Mouse (Mus musculus): ENCODE measurements around the gene Olfr1451.
"Not testable (repeated sequence)": the region's sequence is repeated elsewhere in the genome, so short reads cannot be mapped to it uniquely, and the experiment has no call there.

The Olfr1451 gene

GRCm38 (mm10) chr19:12994714-12995113 is at the start of gene Olfr1451:
Gene Olfr1451 (plus strand): TSS chr19:12995014.
- no peak for DNase-seq (ENCODE audit: low spot score)

- DNase-seq (ENCODE audit: low spot score): no peak
These were observed 44.9 kb upstream of the Olfr1451 start, which contains the start of gene Olfr1450 for GRCm38 (mm10) chr19:12949958-12950357. Gene Olfr1450 (plus strand): TSS chr19:12950258.

- not testable (repeated sequence) for DNase-seq (ENCODE audit: low spot score)
These were observed 24.7 kb upstream of the Olfr1451 start for GRCm38 (mm10) chr19:12970082-12970481.

- not testable (repeated sequence) for DNase-seq (ENCODE audit: low spot score)
These were observed 2.5 kb upstream of the Olfr1451 start for GRCm38 (mm10) chr19:12992316-12992715.

- no peak for DNase-seq (ENCODE audit: low spot score)
These were observed 33.4 kb downstream of the Olfr1451 start, which contains the start of gene Olfr1453 for GRCm38 (mm10) chr19:13028227-13028626. Gene Olfr1453 (minus strand): TSS chr19:13028327.

Data from urinary bladder, postnatal 14 days (tissue).